Mouse (Mus musculus) cerebellum, adult (tissue): ENCODE measurements at regions not wholly inside any gene's neighbourhood (a gene's known extent, or its start where the extent isn't known, plus 50 kb on each side); places are given as distances from the start of the nearest gene placed in this dataset.

Experiments
- ATAC-seq: cut with Nextera tagmentation; 2 replicates; pipeline ENCODE4 v1.9.2; 2017; ENCODE audit warnings: mild to moderate bottlenecking, moderate library complexity, mixed read lengths; ENCODE audit not compliant: insufficient number of reproducible peaks, low FRiP score, low TSS enrichment

DNA sequence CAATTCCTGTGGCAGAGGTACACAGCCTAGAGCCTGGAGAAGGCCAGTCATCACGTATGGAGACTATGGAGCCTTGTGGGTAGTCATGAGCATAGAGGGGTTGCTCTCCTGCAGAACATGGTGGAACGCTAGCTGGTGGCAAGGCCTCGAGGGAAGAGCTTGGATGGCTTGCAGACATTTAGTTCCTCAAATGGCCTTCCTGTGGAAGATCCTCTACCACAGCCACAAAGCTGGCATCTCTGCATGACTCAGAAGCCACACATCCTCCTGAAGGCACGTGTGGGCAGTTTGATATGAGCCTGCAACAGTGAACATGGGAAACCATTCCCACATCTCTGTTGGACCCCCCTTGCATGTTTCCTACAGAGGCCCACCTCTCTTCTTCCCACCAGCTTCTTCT, 547.9 kb upstream of the Lrrc6 start:
- no peak for ATAC-seq

GRCm38 (mm10) chr15:67048148-67048547, 547.4 kb upstream of the Lrrc6 start:
- no peak for ATAC-seq

- ATAC-seq: no peak
These were observed 545.5 kb upstream of the Lrrc6 start for GRCm38 (mm10) chr15:67045920-67046804.

DNA sequence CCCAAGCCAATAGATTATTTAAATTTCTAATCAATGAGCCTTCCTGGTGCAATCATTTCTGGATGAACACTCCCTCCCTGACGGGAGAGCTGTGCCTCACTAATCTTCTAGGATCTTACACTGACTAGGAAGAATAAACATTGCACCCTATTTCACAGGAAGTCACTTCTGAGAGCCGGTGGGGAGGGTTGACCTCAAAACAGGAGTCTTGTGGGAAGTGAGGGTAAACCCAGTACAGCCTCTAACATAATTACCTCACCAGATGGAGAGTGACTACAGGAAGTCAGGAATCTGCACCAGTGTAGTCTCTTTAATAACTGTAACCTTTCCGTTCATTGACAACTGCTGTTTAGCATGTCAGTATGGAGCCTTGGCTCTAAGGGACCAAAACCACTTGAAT, 544.6 kb upstream of the Lrrc6 start:
- 0 out of 2 replicates have a peak, but pooled peaks have one; percentile 41 for ATAC-seq

GRCm38 (mm10) chr15:67044806-67045205, 544.1 kb upstream of the Lrrc6 start:
- no peak for ATAC-seq

GRCm38 (mm10) chr15:67042131-67042530, 541.4 kb upstream of the Lrrc6 start:
- no peak for ATAC-seq

GRCm38 (mm10) chr15:67040229-67040628, 539.5 kb upstream of the Lrrc6 start:
- no peak for ATAC-seq

GRCm38 (mm10) chr15:67039421-67039907, 538.8 kb upstream of the Lrrc6 start:
- no peak for ATAC-seq

GRCm38 (mm10) chr15:67037647-67038046, 536.9 kb upstream of the Lrrc6 start:
- no peak for ATAC-seq

- ATAC-seq: no peak
These were observed 535.6 kb upstream of the Lrrc6 start for GRCm38 (mm10) chr15:67036341-67036740.

- ATAC-seq: no peak
These were observed 533.2 kb upstream of the Lrrc6 start for GRCm38 (mm10) chr15:67033936-67034335.

DNA sequence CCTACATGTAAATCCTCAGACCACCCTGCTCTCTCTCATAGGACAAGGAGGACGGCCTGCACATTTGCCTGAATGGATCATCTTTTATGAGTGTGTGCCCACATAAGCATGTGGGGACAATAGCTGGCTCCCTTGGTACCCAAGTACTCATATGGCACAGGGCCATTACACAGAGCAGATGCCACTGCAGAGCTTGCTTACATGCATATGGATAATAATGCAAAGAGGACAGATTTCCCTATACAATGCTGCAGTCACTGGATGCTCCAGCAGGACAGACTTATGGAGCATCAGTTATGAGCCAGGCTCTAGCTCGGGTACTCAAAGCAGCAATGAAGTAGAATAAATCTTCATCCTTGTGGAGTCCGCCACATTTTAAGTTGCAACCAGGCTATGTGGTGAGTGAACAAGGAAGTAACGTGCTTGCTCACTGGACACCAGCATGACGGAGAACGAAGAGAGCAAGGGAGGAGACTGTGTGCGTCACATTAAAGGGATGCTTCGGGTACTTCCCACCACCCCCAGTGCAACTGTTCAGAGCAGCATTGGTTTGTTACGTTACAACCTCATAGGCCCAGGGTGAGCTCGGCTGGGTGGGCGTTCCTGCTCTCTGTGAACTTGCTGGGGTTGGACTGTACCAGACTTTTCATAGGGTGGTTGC, 531.3 kb upstream of the Lrrc6 start:
- ATAC-seq: no peak

DNA sequence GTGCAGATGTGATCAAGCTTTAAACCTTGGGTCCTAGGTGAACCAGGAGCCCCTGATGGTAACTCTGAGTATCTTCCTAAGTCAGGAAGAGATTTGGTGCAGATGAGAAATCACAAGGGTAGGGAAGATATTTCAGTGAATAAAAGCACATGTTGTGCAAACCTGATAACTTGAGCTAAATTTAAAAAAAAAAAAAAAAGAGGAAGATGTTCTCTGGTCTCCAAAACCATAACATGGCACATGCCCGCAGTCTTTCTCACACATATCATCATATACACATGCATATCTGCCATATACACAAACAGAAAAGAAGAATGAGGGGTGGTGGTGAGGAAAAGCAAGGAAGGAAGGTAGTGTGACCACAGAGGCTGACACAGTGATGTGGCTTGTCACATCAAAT, 530.3 kb upstream of the Lrrc6 start:
- ATAC-seq: no peak

GRCm38 (mm10) chr15:67028161-67028560, 527.5 kb upstream of the Lrrc6 start:
- peak; percentile 82 for ATAC-seq

DNA sequence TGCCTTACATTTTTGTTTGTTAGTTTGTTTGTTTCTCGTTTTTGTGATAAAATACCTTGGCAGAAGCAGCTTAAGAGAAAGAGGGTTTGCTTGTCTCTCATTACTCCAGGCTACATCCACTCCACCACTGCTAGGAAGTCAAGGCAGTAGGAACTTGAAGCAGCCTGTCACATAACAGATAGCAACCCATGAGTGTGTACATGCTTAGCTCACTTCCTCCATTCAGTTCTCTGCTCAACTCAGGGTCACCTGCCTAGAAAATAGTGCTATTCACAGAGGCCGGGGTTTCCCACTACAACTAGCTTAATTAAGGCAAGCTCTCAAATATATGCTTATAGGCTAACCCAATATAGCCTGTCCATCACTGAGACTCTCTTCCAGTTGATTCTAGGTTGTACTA, 527.0 kb upstream of the Lrrc6 start:
- ATAC-seq: peak; percentile 22; the same call in 1 of the 2 replicates

GRCm38 (mm10) chr15:67025746-67026145, 525.0 kb upstream of the Lrrc6 start:
- no peak for ATAC-seq

- no peak for ATAC-seq
These were observed 523.7 kb upstream of the Lrrc6 start for GRCm38 (mm10) chr15:67024386-67024785.

- ATAC-seq: no peak
These were observed 522.4 kb upstream of the Lrrc6 start for GRCm38 (mm10) chr15:67023081-67023480.

DNA sequence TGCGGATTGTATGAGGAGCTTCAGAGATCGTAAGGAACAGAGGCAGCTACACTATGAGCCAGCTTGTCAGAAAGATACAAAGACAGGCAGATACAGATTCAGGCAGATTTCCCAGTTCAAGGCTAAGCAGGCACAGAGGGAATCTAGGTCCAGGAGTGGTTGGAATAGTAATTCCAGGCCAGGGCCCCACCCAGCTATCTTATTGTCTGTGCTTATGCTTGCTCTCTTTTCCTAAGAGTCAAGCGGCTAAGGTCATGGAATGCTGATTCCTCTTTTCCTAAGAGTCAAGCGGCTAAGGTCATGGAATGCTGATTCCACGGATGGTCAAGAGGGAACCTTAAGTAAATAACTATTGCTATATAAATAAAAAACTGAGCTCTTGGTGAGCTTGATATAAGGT, 520.7 kb upstream of the Lrrc6 start:
- ATAC-seq: no peak

DNA sequence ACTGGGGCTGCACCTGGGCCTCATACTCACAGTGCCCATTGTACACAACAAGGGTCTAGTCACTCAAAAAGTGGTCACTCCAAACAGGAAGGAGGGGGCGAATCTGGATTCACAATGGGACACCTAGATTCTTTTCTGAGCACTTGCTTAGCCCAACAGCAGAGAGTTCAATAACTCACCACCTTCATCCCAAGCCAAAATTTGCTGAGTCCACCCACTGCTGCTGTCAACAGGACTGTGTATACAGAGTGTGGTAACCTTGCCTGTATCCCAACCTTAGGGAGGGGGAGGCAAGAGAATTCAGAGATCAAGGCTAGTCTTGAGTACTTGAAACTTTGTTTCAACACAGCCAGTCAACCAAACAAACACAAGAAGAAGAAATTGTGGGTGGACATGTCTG, 519.2 kb upstream of the Lrrc6 start:
- no peak for ATAC-seq

DNA sequence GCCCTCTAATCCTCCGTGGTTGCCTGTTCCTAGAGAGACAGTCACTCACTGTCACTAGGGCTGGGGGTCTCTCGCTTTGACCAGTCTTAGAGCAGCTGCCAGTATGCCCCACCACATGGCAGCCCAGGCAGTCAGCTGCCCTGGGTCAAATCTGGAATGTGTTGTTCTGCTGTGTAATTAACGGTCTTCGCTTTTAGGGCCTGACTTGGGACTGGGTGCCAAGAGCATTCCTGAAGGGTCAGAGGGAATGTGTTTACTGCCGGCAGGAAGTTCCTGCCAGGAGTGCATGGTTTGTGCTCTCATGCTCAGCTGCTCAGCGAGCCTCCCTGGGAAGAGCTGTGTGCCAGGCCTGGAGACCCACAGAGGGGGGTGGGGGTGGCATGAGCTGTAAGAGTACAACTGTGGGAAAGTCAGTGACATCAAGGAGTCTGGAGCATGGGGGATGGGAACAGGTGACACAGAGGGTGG, 518.5 kb upstream of the Lrrc6 start:
- no peak for ATAC-seq
